Mouse (Mus musculus): ENCODE measurements around the gene Stk11ip.

Stk11ip gene

DNA sequence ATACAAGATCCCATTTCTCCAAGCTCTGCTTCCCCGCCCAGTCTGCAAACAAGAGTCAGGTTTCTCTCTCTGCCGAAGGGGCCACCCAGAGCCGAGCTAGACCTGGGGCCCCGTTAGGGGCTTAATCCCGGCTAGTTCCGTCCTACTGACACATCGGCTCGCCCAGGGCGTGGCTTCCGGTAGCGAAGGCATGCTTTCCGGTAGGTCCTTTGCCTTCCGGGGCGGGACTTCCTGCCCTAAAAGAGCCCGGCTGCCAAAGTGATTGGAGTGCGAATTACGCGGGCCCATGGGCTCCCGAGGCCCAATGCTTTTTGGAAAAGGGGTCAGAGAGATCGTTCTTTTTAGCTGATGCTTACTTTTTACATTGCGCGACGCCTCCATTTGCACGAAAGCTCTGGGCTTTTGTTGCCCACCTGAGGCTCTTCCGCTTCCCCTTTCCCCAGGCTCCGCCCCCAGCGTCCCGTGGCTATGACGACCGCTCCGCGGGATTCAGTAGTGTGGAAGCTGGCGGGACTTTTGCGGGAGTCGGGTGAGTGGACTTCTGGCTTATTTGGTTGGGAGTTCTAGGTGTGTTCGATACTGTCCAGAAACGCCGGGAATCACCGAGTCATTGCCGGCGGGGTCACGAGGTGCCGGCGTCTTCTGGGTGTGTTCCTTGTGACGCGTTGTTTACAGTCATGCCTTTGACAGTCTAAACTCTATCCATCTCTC is at the start of gene Stk11ip:
Stk11ip (plus strand) TSS at position 209 of the 711 bp plus-strand sequence.
- peak; percentile 74 to 83 for DNase-seq (ENCODE audit: low spot score in 2 of 2)

DNA sequence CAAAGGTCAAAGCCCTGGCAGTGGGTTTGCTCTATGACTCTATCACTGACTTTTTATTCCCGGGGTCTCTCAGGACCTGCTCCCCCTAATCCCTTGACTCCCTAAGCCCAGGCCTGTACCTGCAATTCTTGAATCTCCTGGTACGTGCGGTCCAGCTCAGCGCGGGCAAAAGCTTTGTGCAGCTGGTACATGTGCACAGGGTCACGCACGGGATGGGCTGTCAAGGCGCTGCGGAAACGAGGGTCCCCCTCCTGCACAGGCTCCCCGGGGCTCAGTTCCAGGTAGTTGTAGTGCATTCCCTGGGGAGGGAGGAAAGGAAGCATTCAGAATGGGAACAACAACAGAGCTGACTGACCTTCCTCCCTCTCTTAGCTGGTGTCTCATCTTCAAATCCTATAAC is 44.9 kb upstream of the Stk11ip start:
- no peak for DNase-seq (ENCODE audit: low spot score in 2 of 2)

DNA sequence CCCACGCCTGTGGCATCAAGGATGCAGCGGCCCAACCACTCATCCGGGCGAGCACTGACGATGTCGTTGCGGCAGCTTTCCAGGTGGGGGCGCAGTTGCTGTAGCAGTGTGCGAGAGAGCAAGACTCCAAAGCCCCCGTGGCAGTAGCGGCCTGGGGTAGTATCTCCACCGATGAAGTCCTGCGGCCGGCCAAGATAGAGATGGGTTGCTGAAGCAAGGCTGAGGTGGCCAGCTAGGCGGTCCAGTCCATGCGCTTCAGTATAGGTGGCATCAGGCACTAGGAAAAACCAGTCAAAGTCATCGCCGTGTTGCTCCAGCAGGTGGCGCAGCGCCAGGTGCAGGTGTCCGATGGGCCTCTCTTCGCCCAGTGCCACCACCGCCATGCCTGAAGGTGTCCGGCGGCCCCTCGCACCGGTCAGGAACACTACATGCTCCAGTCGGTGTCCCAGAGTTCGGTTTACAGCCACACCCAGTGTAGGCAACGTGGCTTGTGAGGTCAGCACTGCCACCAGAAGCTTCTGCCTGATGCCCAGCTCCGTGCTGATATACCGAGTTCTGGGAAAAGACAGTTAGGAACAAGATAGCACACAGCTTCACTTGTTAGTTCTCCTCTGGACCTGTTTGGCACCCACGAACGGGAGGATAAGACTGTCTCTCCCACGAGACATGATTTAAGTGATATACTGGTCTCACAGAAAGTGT is 43.9 kb upstream of the Stk11ip start:
- peak; percentile 75 to 90 for DNase-seq (ENCODE audit: low spot score in 2 of 2)

DNA sequence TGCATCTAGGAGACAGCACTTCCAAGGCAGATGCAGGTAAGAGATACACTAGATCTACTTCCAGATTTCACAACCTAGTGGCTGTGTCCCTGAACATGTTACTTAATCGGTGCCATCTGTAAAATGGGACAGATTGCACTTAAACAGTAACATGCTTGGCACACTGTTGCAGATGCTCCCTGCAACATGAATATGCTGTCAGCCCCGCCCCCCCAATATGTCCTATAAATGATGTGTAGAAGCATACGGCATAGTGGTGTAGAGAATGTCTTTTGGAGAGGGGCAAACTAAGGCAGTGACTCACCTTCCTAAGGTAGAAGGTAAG is 43.4 kb upstream of the Stk11ip start:
- no peak for DNase-seq (ENCODE audit: low spot score in 2 of 2)

DNA sequence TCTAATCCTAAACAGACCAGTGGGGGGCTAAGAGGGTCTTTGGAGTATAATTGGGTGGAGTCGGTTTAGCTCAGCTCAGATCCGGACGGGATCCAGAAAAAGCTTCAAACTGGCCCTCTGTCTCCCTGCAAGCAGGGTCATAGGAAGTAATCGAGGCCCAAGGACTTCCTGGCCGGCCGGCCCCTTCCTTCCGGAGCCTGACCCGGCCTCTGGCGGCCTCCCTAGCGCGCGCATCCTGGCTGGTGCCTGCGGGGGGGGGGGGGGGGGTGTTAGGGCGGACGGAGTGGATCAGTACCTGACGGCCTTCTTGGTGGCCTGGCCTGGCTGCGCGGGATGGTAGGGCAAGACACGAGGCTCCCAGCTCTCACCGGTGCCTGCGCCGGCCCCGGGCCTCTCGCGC is 42.8 kb upstream of the Stk11ip start:
- no peak for DNase-seq (ENCODE audit: low spot score in 2 of 2)

DNA sequence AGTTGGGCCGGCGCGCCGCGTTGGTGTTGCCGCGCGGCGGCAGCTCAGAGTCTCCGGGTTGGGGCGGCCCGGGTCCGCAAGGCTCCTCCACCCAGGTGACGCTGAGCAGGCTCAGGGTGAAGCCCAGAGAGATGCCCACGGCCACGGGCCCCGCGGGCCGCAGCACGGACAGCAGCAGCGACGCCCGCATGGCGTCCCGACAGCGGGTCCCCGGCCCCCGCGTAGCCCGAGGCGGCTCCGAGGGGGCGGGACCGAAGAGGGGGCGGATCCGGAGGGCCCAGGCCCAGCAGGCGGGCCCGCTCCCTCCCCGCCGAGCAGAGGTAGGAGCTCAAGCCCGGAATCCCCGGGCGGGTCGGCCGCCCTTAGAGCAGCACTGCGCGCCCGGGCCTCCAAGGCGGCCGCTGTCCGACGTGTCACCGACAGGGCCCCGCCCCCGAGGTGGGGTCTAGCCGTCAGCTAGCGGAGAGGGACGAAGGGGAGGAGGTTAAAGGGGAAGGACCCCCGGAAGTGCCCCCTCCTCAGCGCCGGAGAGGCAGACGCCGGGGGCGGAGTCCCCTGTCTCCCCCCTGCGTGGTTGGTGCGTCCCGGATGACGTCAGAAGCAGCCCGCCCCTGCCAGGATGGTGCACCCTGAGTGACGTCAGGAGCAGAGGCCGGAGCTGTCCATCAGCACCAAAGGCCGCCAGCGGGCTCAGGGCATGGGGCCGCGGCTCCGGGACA is 42.3 kb upstream of the Stk11ip start, which contains the start of the genes Chpf and Tmem198:
Chpf (minus strand) TSS at position 392 of the 719 bp plus-strand sequence.
Tmem198 (plus strand) TSS at position 617 of the 719 bp plus-strand sequence.
- DNase-seq (ENCODE audit: low spot score in 2 of 2) = peak; percentile 97 to 98

DNA sequence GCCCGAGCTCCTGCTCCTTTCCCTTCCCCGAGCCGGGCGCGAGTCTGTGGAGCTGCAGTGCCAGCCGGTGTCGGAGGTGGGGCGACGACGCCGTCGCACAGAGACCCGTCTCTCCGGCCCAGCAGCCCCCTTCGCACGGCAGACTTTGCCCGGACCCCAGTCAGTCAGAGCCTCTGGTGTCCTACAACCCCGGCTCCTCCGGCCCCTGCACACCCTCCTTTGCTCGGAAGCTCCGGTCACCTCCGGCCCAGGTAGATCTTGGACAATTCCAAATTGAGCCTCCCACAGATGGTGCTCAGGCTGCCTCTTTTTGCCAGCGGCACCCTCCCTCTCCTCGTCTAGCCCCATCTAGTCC is 41.7 kb upstream of the Stk11ip start:
- no peak for DNase-seq (ENCODE audit: low spot score in 2 of 2)

DNA sequence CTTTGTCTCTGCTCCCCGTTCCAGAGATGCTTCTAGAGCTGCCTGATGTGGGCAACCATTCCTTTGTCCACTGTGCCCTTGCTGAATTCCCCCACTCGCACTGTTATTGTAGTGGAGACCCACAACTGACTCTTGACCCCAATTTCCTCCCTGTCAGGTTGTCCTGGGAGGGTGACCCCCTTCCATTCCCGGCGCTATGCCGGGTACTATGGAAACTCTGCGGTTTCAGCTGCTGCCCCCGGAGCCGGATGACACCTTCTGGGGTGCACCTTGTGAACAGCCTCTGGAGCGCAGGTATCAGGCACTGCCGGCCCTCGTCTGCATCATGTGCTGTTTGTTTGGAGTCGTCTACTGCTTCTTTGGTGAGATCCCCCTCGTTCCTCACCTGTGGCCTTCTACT is 41.3 kb upstream of the Stk11ip start:
- DNase-seq (ENCODE audit: low spot score in 2 of 2) = no peak

DNA sequence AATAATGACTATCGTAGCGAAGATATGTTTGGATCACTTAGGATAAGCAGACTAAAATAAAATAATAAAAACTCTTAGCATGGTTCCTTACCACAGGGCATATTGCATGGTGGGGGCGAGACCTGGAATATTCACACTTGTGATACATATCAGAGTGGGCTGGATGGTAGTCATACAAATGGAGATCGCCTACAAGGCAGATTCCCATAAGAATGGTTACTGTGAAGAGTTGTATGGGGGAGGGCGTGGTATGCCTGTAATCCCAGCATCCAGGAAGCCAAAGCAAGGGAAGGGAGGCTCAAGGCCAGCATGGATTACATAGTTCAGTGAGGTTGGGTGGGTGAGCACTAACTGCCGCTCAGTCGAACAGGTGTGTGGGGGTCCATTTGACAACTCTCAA is 40.6 kb upstream of the Stk11ip start:
- no peak for DNase-seq (ENCODE audit: low spot score in 2 of 2)

DNA sequence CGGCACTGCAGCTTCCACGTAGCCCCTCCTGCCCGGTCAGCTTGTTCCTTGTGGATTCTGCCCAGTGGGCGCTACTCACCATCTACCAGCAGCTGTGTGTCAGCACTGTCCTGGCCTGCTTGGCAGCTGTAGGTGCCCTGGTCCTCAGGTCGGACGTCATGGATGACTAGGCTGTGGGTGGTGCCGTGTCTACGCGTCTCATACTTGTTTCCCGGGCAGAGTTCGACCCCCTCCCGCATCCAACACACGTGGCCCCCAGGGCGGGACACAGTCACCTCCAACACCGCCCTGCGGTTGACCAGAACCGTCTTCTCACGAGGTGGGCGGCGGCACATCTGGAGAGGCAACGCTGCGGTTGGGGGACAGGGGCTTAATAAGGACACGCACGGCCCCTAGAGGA is 34.8 kb upstream of the Stk11ip start:
- no peak for DNase-seq (ENCODE audit: low spot score in 2 of 2)

DNA sequence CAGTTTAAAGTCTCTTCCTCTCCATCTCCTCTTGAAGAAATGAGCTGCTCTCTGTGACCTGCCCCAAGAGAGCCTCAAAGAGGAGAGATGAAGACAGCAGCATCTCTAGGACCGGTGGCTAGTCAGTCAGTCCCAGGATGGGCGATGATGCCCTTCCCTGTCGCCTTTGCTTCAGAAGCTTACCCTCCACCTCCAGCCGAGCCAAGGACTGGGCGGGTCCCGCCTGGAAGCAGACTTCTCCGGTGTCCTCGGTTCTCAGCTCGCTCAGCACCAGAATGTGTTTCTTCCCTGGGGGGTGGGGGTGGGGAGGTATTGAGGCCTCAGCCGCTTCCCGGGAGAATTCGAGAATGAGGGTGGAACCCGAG is 34.3 kb upstream of the Stk11ip start:
- peak in 1 of 2 experiments; percentile 31 for DNase-seq (ENCODE audit: low spot score in 2 of 2)

DNA sequence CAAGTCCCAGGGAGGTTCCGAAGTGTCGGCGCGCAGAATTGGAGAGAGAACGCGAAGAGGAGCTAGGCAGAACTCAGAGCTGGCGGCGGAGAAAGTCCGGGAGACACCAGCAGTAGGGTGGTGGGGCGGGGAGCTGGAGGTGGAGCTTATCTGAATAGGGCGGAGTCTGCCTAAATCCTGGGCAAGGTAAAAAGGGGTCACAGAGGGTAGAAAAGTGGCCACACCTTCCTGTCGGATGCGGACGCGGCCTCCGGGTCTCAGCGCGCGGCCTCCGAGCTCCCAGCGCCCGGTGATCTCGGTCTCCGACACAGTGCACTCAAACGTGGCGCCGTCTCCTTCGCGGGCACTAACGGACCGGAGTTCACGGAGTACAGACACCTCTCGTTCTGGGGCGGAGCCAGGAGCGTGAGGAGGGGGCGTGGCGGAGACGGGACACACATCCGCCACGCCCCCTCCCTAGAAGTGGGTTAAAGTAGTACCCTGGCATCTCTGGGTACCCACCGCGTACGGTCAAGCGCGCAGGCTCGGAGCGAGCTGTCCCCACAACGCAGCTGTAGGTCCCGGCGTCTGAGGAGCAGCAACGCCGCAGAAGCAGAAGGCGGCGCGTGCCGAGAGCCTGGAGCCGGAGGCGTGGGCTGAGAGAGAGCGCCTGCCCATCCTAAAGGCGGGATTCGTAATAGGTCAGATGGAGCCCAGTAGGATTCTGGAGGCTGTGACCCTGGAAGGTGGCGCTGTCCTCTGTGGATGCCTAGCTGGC is 33.7 kb upstream of the Stk11ip start:
- DNase-seq (ENCODE audit: low spot score in 2 of 2) = peak; percentile 34 to 62

DNA sequence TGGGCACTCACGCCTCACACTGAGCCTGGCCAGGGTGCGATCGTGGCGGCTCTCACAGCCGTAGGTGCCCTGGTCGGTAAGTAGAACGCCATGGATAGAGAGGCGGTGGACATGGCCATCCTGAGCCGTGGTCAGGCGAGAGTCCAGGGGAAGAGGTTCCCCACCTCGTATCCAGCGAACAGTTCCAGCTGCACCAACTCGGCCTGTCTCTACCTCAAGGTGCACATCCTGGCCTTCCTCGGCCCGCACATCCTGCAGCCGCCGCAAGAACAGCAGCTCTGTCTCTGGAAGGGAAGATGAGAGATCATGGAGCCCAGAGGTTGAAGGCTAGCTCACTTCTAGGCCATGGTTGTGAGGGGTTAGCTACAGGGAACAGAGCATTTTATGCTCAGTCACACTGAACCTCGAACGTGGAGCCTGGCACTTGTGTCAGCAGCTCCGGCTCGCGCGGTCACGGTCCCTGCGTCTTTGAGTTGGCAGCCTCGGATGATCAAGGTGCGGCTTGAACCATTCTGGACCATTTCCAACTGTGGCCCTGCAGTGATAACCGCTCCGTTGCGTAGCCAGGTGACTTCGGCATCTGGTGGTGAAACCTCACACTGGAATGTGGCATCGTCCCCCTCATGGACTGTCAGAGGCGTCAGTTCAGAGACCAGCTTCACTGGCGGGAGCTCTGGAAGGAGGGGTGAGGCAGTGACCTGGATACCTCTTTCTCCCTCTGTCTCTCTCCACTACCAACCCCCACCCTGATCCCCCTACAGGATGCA is 30.4 kb upstream of the Stk11ip start:
- DNase-seq (ENCODE audit: low spot score in 2 of 2) = no peak

DNA sequence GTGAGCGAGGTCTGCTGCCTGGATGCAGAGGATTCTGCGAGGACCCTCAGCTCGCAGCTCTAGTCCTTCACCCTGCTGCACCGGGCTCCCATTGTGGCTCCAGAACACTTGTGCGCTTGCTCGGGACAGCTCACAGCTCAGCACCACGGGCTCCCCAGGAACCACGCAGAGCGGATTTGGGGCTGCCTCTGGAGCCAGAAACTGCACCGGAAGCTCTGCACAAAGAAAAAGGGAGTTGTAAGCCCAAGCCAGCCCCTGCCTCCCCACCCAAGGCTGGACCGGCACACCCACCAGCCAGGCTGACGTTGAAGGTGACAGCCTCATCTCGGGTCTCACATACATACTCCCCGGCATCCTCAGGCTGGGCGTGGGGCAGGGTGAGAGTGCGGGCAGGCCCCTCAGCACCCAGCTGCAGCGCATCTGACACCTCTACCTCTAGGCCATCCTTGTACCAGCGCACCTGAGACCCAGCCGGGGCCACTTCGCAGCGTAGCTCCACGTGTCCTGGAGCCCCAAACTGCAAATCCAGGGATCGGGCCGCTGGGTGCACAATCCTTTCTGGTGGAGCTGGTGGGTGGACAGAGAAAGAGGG is 28.7 kb upstream of the Stk11ip start:
- DNase-seq (ENCODE audit: low spot score in 2 of 2) = no peak

DNA sequence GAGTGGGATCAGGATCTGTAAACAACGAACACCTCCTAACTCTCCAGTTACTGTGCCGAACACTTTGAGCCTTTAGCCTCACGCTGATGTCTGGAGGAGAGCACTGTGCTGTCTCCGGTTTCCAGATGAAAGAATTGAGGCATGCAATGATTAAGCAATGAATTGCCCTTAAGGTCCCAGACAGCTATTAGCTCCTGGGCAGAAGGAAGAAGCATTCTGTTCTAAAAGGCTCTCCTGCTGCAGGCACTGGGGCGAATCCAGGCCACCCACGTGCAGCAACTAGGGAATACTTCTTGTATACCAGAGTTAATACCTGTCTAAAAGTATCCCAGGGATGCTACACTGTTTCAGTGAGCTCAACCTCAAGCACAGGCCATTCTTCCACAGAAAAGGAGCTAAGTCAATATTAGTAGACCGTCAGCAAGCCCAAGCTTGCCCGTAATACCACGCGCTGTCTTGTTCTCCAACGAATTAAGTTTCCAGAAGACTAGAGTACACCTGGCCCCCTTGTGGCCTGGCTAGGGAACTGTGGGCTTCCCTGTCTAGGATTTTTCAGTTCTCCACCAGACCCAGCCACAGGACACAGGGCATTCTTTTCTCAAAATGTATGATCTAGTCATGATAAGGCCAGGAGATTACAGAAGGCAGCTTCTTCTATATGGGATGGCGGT is 26.3 kb upstream of the Stk11ip start:
- DNase-seq (ENCODE audit: low spot score in 2 of 2) = peak in 1 of 2 experiments; percentile 48

DNA sequence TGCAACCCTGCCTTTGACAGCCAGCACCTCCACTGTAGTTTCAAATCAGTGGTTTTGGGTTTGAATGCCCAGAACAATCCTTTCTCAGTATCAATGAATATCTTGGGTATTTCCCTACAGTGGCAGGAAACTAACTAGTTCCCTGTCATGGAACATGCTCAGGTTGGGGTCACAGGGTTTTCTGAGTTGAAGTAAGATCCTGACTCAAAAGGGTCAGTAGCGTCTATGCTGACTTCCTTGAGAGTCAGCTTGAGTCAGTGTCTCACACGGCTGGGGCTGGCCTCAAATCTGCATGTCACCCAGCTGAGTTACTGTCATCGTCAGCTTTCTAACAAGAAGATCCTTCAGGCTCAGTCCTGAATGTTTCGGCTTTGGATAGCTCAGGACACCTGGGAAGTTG is 22.4 kb upstream of the Stk11ip start:
- DNase-seq (ENCODE audit: low spot score in 2 of 2) = no peak

DNA sequence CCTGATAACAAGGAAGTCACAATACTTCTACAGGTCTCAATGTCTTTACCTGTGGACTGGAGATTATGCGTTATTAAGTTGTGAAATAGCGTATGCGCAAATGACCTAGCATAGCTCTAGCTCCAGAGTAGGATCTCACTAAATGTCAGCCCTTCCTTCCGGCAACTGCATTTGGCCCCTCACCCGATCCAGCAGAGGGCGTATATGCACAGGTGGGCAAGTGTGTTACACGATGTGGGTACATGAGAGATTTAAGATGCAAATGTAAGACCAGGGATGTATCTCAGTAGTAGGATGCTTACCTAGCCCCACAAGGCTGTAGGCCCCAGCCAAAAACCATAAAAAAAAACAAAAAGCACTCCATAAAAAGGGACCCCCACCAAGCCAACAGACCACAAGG is 21.9 kb upstream of the Stk11ip start:
- no peak for DNase-seq (ENCODE audit: low spot score in 2 of 2)

DNA sequence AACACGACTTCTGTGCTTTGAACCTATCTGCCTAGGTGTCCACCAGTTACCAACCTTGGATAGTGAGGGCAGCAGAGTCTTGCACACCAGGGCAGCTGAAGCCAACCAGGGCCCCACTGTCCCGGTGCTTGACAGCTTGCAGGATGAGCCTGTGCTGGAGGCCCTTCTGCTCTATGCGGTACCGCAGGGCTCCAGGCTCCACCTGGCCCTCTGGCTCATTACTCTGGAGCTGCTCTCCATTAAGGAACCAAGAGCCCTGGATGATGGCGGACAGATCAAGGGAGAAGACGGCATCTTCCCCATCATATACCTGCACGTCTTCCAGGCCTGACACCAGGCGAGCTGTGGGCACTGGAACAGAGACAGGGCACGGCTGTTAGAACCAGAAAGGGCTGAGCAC is 19.4 kb upstream of the Stk11ip start:
- no peak for DNase-seq (ENCODE audit: low spot score in 2 of 2)

DNA sequence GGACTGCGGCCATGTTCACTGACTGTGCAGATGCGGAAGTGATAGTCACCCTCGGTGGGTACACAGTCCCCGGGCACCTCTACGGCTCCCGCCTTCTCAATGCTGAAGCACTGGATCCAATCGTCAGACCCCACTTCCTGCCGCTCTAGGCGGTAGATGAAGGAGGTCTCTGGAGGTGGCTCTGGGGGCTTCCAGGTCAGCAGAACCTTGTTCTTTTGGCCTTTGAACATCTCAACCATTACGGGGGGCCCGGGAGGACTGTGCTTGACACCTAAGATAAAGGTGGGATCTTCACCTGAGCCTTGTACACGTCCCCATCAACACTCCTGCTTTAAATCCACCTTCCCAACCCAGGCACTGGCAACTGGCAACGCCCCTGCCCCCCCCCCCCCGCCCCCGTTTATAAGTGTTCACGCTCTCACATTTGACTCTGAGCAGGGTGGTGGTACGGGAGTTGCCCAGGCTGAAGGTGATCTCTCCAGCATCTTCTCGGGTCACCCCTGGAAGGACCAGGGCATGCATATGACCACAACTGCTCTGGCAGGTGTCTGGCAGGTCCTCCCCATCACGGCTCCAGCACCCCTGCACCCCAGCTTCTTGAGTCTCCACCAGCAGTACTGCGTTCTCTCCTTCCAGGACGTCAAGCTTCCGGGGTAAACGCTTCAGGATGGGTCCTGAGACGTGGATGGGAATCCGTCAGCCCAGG is 18.2 kb upstream of the Stk11ip start:
- no peak for DNase-seq (ENCODE audit: low spot score in 2 of 2)

DNA sequence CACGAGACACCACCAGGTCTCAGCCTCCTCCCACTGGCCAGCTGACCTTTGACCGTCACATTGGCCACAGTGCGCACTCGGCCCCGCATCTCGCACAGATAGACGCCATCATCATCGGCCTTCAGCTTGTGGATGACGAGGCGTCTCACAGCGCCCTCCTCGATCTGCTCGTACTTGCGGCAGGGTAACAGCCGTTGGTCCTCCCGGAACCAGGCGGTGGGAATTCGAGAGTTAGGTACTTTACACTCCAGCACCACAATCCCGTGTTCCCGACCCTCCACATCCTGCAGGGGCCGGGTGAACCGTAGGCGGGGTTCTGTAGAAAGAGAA is 17.7 kb upstream of the Stk11ip start:
- no peak for DNase-seq (ENCODE audit: low spot score in 2 of 2)

Measured in cerebellum, postnatal 4 days (tissue).